Mouse (Mus musculus): ENCODE results near the gene Tmprss9. TPM values are rescaled to one million over a fixed set of nuclear protein-coding genes. Genes with fewer than 3 reads are reported as not detected.

Tmprss9 gene
- total RNA-seq, 2 experiments from 2014 or later: 0.13 to 0.18 TPM

DNA sequence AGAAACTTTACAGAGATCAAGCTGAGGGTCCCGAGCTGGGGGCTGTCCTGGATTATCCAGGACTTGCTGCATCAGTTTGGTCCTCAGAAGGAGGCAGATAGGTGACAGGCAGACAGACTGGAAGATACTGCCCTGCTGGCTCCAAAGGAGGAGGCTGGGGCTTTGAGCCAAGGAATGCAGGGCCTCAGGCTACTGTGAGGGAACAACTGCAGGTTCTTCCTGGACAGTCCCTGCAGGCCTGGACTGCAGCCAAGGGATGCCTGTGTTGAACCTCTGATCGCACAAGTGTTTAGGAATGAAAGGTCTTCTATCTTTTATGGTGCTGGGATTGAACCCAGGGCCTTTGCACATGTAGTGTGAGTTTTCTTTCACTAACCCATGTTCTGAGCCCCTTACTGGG, 76.2 kb downstream of the Tmprss9 start:
- no peak for DNase-seq (ENCODE audit: low spot score in 2 of 2)
- intact Hi-C loops (cut with DNase I): no loop called here

- DNase-seq (ENCODE audit: low spot score in 2 of 2): no peak
- intact Hi-C loops (cut with DNase I): no loop called here
These were observed 76.9 kb downstream of the Tmprss9 start for GRCm38 (mm10) chr10:80948570-80948969.

DNA sequence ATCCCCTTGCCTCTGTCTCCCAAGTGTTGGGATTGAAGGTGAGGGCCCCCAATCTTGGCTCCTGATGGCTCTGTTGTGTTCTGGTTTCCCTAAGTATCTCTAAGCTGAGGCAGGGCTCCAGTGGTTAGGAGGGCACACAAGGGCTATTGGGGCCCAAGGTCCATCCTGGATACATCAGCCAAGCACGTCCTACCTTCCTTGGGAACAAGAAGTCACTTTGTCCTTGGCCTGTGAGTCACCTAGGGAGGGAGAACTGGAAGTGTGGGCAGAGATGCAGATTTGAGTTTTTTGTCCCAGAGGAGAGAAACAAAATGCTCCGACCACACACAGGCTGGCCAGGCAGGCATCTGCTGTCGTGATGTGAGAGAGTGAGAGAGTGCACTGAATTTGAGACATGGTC, 77.4 kb downstream of the Tmprss9 start:
- intact Hi-C loops (cut with DNase I): no loop called here
- DNase-seq (ENCODE audit: low spot score in 2 of 2): no peak

Small RNA genes within 50 kb of the gene (microRNA-seq; reads per million reads assigned to microRNA genes)
- 4.0 to 5.0 reads per million in 2 experiments for gene Mir1982

Other genes starting within 250 kb of the Tmprss9 start
- gene Csnk1g2, start 249.0 kb upstream of the Tmprss9 start, total RNA-seq (2021): 100 to 1,000 TPM; 188 to 196 TPM
- gene Btbd2, start 214.8 kb upstream of the Tmprss9 start, total RNA-seq (2021): 10 to 100 TPM; 88.3 to 93.5 TPM
- gene Mknk2, start 193.7 kb upstream of the Tmprss9 start, total RNA-seq (2021): 10 to 100 TPM; 38.4 to 46.7 TPM
- 10 to 100 TPM; 15.0 to 20.2 TPM for gene Mob3a, start 169.9 kb upstream of the Tmprss9 start, total RNA-seq (2021)
- 10 to 100 TPM; 52.8 to 55.3 TPM for gene Izumo4, start 169.7 kb upstream of the Tmprss9 start, total RNA-seq (2021)
- 100 to 1,000 TPM; 143 to 147 TPM for gene Ap3d1, start 129.6 kb upstream of the Tmprss9 start, total RNA-seq (2021)
- gene Dot1l, start 116.6 kb upstream of the Tmprss9 start, total RNA-seq (2021): 10 to 100 TPM; 59.1 to 66.7 TPM
- 10 to 100 TPM; 42.7 to 43.6 TPM for gene Sf3a2, start 73.7 kb upstream of the Tmprss9 start, total RNA-seq (2021)
- 10 to 100 TPM; 60.0 to 62.8 TPM for gene Plekhj1, start 73.2 kb upstream of the Tmprss9 start, total RNA-seq (2021)
- gene Amh, start 66.6 kb upstream of the Tmprss9 start, total RNA-seq (2021): 1 to 10 TPM; 1.6 to 1.9 TPM
- gene Jsrp1, start 58.4 kb upstream of the Tmprss9 start, total RNA-seq (2021): 1 to 10 TPM; 2.5 to 2.9 TPM
- gene Oaz1, start 45.2 kb upstream of the Tmprss9 start, total RNA-seq (2021): 100 to 1,000 TPM; 433 to 483 TPM
- gene Lingo3, start 27.8 kb upstream of the Tmprss9 start, total RNA-seq (2021): 10 to 100 TPM; 30.0 to 33.0 TPM
- gene Lsm7, start 16.6 kb upstream of the Tmprss9 start, total RNA-seq (2021): 10 to 100 TPM; 46.4 to 52.7 TPM
- 10 to 100 TPM; 81.8 to 89.3 TPM for gene Sppl2b, start 16.6 kb upstream of the Tmprss9 start, total RNA-seq (2021)
- 100 to 1,000 TPM; 145 to 157 TPM for gene Timm13, start 29.1 kb downstream of the Tmprss9 start, total RNA-seq (2021)
- 10 to 100 TPM; 19.7 to 20.1 TPM for gene Lmnb2, start 46.4 kb downstream of the Tmprss9 start, total RNA-seq (2021)
- 10 to 100 TPM; 11.9 to 12.5 TPM for gene Gadd45b, start 58.2 kb downstream of the Tmprss9 start, total RNA-seq (2021)
- gene Gng7, start 143.1 kb downstream of the Tmprss9 start, total RNA-seq (2021): 100 to 1,000 TPM; 120 to 135 TPM
- gene Diras1, start 153.8 kb downstream of the Tmprss9 start, total RNA-seq (2021): 100 to 1,000 TPM; 113 to 117 TPM
- gene Slc39a3, start 165.6 kb downstream of the Tmprss9 start, total RNA-seq (2021): 10 to 100 TPM; 70.9 to 76.3 TPM
- gene Sgta, start 188.3 kb downstream of the Tmprss9 start, total RNA-seq (2021): 100 to 1,000 TPM; 178 to 186 TPM
- 10 to 100 TPM; 51.1 to 51.2 TPM for gene Thop1, start 198.2 kb downstream of the Tmprss9 start, total RNA-seq (2021)
- gene Creb3l3, start 227.0 kb downstream of the Tmprss9 start, total RNA-seq (2021): under 1 TPM; 0.15 to 0.44 TPM
- gene Map2k2, start 234.1 kb downstream of the Tmprss9 start, total RNA-seq (2021): 100 to 1,000 TPM; 116 to 122 TPM